Mouse (Mus musculus): ENCODE measurements around the gene Gm6502.
"Not testable (repeated sequence)": the region's sequence is repeated elsewhere in the genome, so short reads cannot be mapped to it uniquely, and the experiment has no call there.

Gm6502 gene

GRCm38 (mm10) chr5:94314135-94314534 is at the start of gene Gm6502:
Gm6502 (plus strand) TSS chr5:94314435.
- not testable (repeated sequence) for DNase-seq (ENCODE audit: low spot score)

DNA sequence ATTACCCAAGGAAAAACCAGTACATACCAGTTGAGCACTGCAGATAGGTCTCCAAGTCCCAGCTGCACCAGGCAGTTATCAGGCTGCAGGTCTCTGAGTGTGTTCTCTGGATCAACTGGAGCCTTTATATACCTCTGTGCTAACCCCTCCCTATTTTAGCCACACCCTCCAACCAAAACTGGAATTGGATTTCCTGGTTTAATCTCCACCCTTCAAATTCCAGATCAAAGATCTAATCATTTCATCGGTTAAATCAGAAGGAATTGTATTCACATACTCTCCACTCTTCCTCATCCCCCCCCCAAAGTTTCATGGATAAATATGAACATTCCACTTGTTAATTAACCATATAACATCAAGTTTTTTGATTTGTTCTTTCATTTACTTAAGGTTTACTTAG is 7.5 kb upstream of the Gm6502 start, which contains the start of gene A430089I19Rik:
Gene A430089I19Rik, minus strand, starts transcription at position 101 of the 400 bp plus-strand sequence.
- not testable (repeated sequence) for DNase-seq (ENCODE audit: low spot score)

GRCm38 (mm10) chr5:94339449-94339848 is 25.2 kb downstream of the Gm6502 start, which contains the start of gene AA792892:
AA792892 (plus strand) TSS chr5:94339749.
- DNase-seq (ENCODE audit: low spot score), result not testable (repeated sequence)

Measured in embryo, embryonic 10 days (tissue).